Mouse (Mus musculus) ZHBTc4 (cell line): ENCODE data around the gene Luzp2.
A peak's percentile ranks its signal among the peaks of the same experiment; 100 is the strongest.
"Not testable (repeated sequence)": the region's sequence is repeated elsewhere in the genome, so short reads cannot be mapped to it uniquely, and the experiment has no call there.

ENCODE experiments used
- DNase-seq: peaks from one replicate; pipeline ENCODE4 v3.0.0-alpha.2; 2011; ENCODE audit warnings: low read depth, low spot score

Luzp2 gene

DNA sequence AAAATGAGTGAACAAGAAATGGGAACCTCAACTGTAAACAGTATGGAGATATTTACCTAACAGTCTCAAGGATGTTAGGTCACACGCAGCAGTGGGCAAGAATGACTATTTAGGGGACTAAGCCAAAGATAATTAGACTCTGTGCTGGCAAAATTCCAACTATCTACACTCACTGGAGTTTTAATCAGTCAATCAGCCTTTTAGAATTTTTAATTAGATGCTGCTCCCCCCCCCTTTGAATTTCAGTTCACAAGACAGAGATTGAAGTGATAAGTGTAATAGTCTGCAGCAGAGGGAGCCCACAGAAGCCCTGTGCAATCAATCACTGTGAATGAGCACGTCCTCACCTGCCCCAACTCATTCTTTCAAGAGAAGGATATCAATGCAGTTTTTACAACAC is 165.1 kb downstream of the Luzp2 start:
- no peak for DNase-seq

DNA sequence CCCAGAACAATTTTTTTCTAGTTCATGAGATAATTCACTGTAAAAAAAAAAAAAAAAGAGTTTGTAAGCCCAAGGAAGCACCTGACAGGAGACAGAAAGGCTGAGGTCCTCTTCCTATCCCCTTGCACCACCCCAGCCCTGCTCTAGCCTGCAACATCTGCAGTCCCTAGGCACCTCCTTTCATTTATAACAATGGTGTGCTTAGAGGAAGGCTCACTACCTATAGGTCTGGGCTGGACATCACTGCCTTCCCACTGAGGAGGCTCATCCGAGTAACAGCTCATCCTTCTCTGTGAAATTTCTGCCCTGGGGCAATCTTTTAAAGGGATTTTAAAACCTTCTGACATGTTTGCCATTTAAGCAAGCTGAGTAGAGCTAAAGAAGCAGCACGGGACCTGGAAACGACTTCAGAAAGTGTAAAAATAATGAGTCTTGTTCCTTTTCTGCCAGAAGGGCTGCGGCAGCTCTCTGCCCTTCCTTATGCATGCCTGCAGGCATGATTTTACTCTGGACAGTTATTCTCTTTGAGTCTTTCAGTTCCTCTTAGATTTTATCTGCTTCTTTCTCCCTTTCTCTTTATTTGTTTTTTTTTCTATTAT is 174.0 kb downstream of the Luzp2 start:
- peak; percentile 0 for DNase-seq

DNA sequence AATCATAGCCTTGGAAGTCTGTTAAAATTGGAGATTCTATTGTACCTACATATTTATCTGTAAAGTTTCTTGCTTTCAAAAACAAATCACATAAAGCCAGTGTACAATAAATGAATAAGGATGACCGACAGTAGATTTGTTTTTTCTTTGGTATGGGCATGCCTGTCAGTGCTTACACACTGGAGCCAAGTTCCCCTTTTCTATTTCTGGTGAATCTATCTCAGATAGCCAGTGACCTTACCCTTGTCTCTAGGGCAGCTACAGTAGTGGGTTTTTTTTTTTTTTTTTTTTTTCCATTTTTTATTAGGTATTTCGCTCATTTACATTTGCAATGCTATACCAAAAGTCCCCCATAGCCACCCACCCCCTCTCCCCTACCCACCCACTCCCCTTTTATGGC is 298.6 kb downstream of the Luzp2 start:
- DNase-seq, result not testable (repeated sequence)

DNA sequence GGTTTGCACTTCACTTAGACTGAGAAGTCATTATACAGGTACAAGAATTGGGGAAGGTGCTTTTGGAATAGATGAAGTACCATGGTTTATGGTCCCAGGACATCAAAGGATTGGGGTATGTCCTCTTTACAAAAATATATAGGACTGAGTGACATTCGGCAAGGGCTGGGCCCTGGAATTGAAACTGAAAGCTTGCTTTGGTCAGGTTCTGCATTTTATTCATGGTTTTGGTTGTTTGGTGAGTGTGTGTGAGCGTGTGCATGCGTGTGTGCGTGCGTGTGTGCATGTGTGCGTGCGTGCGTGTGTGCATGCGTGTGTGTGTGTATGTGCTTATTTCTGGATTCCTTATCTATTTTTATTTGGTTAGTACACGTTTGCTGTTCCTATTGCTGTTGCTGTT is 353.6 kb downstream of the Luzp2 start:
- DNase-seq, result no peak

DNA sequence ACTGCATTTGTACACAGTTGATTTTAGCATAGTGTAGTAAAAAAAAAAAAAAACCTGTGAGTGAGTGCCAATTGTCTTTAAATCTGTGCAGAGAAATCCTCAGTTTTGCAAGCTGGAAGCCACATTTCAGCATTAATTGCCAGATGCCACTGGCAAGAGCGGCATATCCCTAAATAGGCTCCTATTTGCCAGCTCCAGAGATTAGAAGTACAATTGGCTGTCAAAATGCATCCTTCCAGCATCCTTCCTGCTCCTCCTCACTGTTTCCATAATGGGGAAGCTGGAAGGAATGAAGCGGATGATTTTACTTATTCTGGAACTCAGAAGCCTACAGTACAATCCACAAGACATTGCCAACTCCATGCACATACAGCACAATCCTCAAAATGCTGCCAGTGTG is 354.2 kb downstream of the Luzp2 start:
- DNase-seq, result no peak

DNA sequence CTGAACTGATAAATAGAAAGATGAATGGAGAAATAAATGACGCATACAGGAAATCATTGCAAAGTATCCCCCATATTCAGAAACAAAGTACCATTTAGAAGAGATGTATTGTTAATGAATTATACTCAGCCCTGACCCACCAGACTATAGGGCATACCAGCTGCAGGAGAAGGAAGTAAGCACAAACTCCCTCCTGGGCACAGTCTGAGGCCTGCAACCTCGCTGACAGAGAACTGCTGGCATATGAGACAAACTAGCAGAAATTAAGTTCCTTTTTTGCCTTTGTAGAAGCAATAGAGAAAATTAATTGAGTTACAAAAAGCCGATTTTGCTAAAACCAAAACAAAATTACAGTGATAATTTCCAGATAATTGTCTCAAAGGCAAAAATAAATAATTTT is 355.4 kb downstream of the Luzp2 start:
- DNase-seq, result no peak

DNA sequence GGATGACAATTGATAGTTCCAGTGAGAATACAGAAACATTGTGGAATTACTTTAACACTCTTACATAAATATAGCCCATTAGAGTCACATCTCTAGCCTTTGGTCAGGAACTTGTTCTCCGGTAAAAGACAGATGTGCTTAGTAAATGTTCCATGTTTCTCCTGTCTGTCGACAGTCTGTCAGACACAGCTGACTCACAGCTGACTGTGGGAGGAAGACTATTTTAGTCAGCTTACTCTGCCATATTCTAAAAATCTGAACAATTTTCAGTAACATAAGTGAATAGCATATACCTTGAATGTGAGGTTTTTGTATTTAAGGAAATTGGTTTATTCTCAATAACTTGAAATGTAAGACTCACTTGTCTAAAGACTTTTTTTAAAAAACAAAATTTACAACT is 363.5 kb downstream of the Luzp2 start:
- DNase-seq, result no peak

DNA sequence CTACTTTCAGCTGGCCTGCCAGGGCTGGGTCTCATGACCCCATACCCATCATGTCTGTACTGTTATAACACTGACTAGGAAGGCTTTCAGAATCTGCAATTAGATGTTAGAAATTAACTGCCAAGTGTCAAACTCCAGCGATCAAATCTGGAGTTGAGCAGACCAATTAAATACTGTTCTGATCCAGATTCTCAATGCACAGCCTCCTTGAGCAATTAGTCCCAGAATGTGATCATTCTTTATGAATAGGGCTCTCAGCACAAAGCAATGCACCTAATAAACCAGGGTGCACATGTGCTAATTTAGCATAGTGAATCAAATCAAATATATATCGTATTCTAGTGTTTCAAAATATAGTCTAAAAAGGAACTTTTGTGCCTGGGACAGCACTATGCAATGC is 387.7 kb downstream of the Luzp2 start:
- no peak for DNase-seq

DNA sequence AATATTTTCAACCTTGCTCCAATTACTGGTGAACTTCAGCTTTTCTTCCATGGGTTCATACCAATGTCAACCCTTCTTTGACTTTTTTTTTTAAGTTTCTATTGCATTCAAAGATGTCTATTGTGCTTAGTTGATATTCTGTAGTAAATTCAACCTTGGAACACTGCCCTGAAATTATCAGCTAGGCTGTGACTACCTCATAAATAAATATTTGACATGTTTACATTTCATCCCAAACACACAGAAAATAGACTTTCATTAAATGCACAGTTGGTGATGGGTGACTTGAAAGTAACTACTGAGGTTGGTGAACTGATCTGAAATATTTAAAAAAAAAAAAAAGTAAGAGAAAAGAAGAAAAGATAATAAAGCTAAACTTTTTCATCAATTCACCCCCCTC is 394.1 kb downstream of the Luzp2 start:
- DNase-seq, result no peak
